Mouse (Mus musculus) hindbrain, embryonic 12.5 days (tissue): ENCODE data around the gene Ksr1. TPM values are rescaled to one million over a fixed set of nuclear protein-coding genes. Genes with fewer than 3 reads are reported as not detected.
"Not testable (repeated sequence)": the region's sequence is repeated elsewhere in the genome, so short reads cannot be mapped to it uniquely, and the experiment has no call there.

Source experiments
- ATAC-seq: fragments of 200-750 bp; cut with Nextera tagmentation; 2 replicates; pipeline ENCODE4 v1.8.0; 2017; ENCODE audit warnings: moderate TSS enrichment; ENCODE audit not compliant: low FRiP score
- H3K27ac ChIP-seq: fragments of 300-500 bp; sonication (generic); 2 replicates; pipeline ENCODE4 v1.5.1; 2016; ENCODE audit warnings: mild to moderate bottlenecking
- H3K27me3 ChIP-seq: fragments of 300-500 bp; sonication (generic); 2 replicates; pipeline ENCODE4 v1.6.1; 2016; ENCODE audit warnings: mild to moderate bottlenecking
- H3K36me3 ChIP-seq: fragments of 300-500 bp; sonication (generic); 2 replicates; pipeline ENCODE4 v1.6.1; 2016; ENCODE audit warnings: mild to moderate bottlenecking
- H3K4me1 ChIP-seq: fragments of 300-500 bp; sonication (generic); 2 replicates; pipeline ENCODE4 v1.6.1; 2016
- H3K4me2 ChIP-seq: fragments of 300-500 bp; sonication (generic); replicated peaks from 2 replicates; pipeline ENCODE4 v1.6.1; 2016; ENCODE audit warnings: mild to moderate bottlenecking
- H3K4me3 ChIP-seq: fragments of 300-500 bp; sonication (generic); 2 replicates; pipeline ENCODE4 v1.5.1; 2016; ENCODE audit warnings: mild to moderate bottlenecking
- H3K9ac ChIP-seq: fragments of 300-500 bp; sonication (generic); 2 replicates; pipeline ENCODE4 v1.6.1; 2016; ENCODE audit warnings: mild to moderate bottlenecking, moderate library complexity
- H3K9me3 ChIP-seq: fragments of 300-500 bp; sonication (generic); replicated peaks from 2 replicates; pipeline ENCODE4 v1.6.1; 2016; ENCODE audit warnings: mild to moderate bottlenecking
- WGBS: fragments of 180-500 bp; shearing (Covaris S2); methylation state at CpG from one replicate; pipeline ENCODE4 v1.1.7; 2016; 5-methylcytosine and 5-hydroxymethylcytosine counted together
- polyA plus RNA-seq: library from polyadenylated mRNA; unstranded; fragments of >200 nt; fragmentation: Nextera tagmentation; extraction: Ambion mirVana; gene quantifications from 2 replicates; pipeline ENCODE4 v1.2.1, GENCODE M21; 2016

Ksr1 gene
- polyA plus RNA-seq, 1 experiment from 2014 or later = 3.5 TPM

DNA sequence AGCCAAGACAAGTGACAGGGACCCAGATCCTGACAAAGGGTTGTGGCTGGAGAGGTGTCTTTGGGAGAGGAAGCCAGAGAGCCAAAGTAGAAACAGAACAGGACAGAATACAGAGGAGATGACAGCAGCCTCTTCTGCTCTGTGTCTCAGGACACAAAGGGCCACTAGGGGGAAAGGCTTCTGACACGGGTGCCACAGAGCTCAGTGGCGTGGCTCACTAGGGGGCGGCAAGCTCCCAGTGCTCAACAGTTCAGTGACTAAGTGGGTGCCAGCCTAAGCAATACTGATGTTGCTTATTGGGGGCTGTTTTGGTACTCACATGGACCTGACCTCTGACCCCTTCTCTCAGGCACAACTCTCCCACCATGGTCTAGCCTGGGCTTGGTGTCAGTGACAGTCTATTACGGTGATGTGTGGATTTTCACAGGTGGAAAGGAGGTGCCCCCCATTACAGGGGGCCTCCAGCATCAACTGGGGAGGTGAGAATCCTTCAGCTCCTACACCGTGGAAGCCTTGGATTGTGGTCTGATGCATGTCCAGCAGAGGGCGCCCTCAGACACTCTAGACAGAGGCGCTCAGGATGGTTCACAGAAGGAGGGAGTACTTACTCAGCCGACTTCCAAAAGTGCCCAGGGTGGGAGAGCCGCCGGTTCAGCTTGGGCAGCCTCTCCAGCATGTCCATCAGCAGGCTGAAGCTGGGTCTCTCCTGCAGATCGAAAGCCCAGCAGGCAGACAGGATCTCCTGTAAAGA is 127.1 kb downstream of the Ksr1 start:
- Histone ChIP-seq H3K36me3 (peaks cover 16% of the 10 kb centered on the region; the same call in 1 of the 2 replicates), H3K9ac (no peak overlapping the region), H3K4me3 (no peak overlapping the region), H3K4me1 (peaks cover 18% of the 10 kb centered on the region), H3K27me3 (no peaks in the 10 kb centered on the region), H3K4me2 (no peak overlapping the region), H3K27ac (no peak overlapping the region), H3K9me3 (no peaks in the 10 kb centered on the region)
- WGBS = 53% methylated on average over 11 of the region's 11 CpGs
- no peak for ATAC-seq

DNA sequence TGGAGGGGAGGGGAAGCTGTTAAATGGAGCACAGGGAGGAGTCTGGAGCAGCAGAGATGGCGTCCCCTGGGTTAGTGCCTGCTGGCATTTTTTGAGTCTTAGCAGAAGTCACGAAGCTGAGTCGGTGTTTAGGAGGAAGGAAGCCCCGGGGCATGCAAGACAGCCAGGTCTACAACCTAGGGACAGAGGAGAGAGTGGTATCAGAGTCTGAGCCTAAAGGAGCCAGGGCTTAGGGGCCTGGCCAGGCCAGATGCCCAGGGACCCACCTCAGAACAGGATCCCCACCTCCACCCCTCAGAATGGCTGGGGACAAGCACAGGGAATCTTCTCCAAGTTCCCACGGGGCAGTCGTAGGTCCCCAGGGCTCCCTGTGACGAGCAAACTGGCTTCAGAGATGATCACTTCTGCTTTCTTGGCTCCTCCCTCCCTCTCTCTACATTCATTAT is 129.0 kb downstream of the Ksr1 start:
- no peak for ATAC-seq
- H3K4me3 ChIP-seq = no peak overlapping the region
- no peak overlapping the region; the same call in 1 of the 2 replicates for H3K9ac ChIP-seq
- H3K36me3 ChIP-seq = peaks cover 16% of the 10 kb centered on the region; the same call in 1 of the 2 replicates
- no peaks in the 10 kb centered on the region for H3K27me3 ChIP-seq
- H3K4me2 ChIP-seq = no peak overlapping the region
- 79% methylated on average over 7 of the region's 7 CpGs for WGBS
- H3K9me3 ChIP-seq = no peaks in the 10 kb centered on the region
- peaks cover 19% of the 10 kb centered on the region for H3K4me1 ChIP-seq
- H3K27ac ChIP-seq = no peak overlapping the region

GRCm38 (mm10) chr11:79016236-79016635 is 130.0 kb downstream of the Ksr1 start:
- 69% methylated on average over 12 of the region's 12 CpGs for WGBS
- no peak overlapping the region for H3K9ac ChIP-seq
- H3K4me3 ChIP-seq = no peak overlapping the region
- H3K36me3 ChIP-seq = peaks cover 15% of the 10 kb centered on the region; the same call in 1 of the 2 replicates
- peaks cover 19% of the 10 kb centered on the region for H3K4me1 ChIP-seq
- H3K4me2 ChIP-seq = no peak overlapping the region
- H3K27ac ChIP-seq = no peak overlapping the region
- no peaks in the 10 kb centered on the region for H3K27me3 ChIP-seq
- no peaks in the 10 kb centered on the region for H3K9me3 ChIP-seq
- no peak for ATAC-seq

- 92% methylated on average over 24 of the region's 24 CpGs for WGBS
- H3K9me3 ChIP-seq = no peaks in the 10 kb centered on the region
- H3K9ac ChIP-seq = no peak overlapping the region
- 0 out of 2 replicates have a peak, but pooled peaks cover 11% of the 10 kb centered on the region for H3K36me3 ChIP-seq
- H3K4me1 ChIP-seq = peaks cover 19% of the 10 kb centered on the region
- no peak overlapping the region for H3K4me2 ChIP-seq
- no peaks in the 10 kb centered on the region for H3K27me3 ChIP-seq
- no peak for ATAC-seq
- no peak overlapping the region for H3K4me3 ChIP-seq
- H3K27ac ChIP-seq = no peak overlapping the region
Observed at GRCm38 (mm10) chr11:79015660-79016215, 130.5 kb downstream of the Ksr1 start.

GRCm38 (mm10) chr11:79014602-79015325 is 131.4 kb downstream of the Ksr1 start:
- H3K27me3 ChIP-seq = no peaks in the 10 kb centered on the region
- no peak overlapping the region for H3K9ac ChIP-seq
- H3K9me3 ChIP-seq = no peaks in the 10 kb centered on the region
- 0 out of 2 replicates have a peak, but pooled peaks cover 6% of the 10 kb centered on the region for H3K36me3 ChIP-seq
- peaks cover 19% of the 10 kb centered on the region for H3K4me1 ChIP-seq
- ATAC-seq = no peak
- H3K27ac ChIP-seq = 0 out of 2 replicates have a peak overlapping the region, but pooled peaks have one; percentile 40
- H3K4me3 ChIP-seq = no peak overlapping the region
- 69% methylated on average over 15 of the region's 15 CpGs for WGBS
- no peak overlapping the region for H3K4me2 ChIP-seq

GRCm38 (mm10) chr11:79013806-79014205 is 132.4 kb downstream of the Ksr1 start:
- no peak overlapping the region for H3K4me3 ChIP-seq
- H3K36me3 ChIP-seq = 0 out of 2 replicates have a peak, but pooled peaks cover 6% of the 10 kb centered on the region
- no peaks in the 10 kb centered on the region for H3K27me3 ChIP-seq
- no peak for ATAC-seq
- WGBS = 59% methylated on average over 9 of the region's 9 CpGs
- no peak overlapping the region for H3K9ac ChIP-seq
- H3K4me1 ChIP-seq = peaks cover 19% of the 10 kb centered on the region
- no peaks in the 10 kb centered on the region for H3K9me3 ChIP-seq
- H3K4me2 ChIP-seq = no peak overlapping the region
- no peak overlapping the region for H3K27ac ChIP-seq

DNA sequence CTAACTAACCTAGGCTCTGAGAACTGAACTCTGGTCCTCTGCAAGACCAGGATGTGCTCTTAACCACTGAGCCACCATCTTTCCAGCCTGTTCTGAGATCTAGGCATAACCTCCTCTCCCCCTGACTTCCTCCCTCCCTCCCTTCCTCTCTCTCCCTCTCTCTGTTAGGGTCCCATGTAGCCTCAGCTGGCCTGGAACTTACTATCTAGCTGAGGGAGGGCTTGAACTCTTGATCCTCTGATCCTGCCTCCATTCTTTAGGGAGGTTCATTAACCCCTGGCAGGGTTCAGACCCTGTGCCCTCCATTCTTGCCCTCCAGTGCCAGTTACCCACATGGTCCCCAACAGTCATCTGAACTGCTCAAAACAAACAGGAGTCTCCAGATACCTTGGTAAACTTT is 133.2 kb downstream of the Ksr1 start:
- no peak overlapping the region for H3K9ac ChIP-seq
- no peak for ATAC-seq
- no peak overlapping the region for H3K4me3 ChIP-seq
- 0 out of 2 replicates have a peak, but pooled peaks cover 6% of the 10 kb centered on the region for H3K36me3 ChIP-seq
- peaks cover 19% of the 10 kb centered on the region for H3K4me1 ChIP-seq
- H3K27me3 ChIP-seq = no peaks in the 10 kb centered on the region
- no peak overlapping the region for H3K4me2 ChIP-seq
- no peak overlapping the region for H3K27ac ChIP-seq
- H3K9me3 ChIP-seq = no peaks in the 10 kb centered on the region

DNA sequence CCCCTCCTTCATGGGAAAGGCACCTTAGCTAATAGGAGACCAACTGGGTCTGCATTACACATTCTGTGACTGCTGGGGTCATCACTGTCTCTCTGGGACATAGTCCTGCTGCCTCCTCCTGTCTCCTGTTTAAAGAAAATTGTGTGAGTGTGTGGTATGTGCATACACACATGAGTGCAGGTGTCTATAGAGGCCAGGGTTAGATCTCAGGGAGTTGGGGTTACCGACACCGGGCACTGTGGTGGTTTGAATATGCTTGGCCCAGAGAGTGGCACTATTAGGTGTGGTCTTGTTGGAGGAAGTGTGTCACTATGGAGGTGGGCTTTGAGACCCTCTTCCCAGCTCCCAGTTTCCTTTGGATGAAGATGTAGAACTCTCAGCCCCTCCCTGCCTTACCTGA is 133.7 kb downstream of the Ksr1 start:
- no peaks in the 10 kb centered on the region for H3K27me3 ChIP-seq
- 97% methylated on average over 2 of the region's 2 CpGs for WGBS

GRCm38 (mm10) chr11:79008891-79009290 is 137.3 kb downstream of the Ksr1 start:
- no peaks in the 10 kb centered on the region for H3K36me3 ChIP-seq
- no peak overlapping the region for H3K4me3 ChIP-seq
- peaks cover 4% of the 10 kb centered on the region for H3K4me1 ChIP-seq
- WGBS = 82% methylated on average over 7 of the region's 7 CpGs
- H3K4me2 ChIP-seq = no peak overlapping the region
- no peaks in the 10 kb centered on the region for H3K27me3 ChIP-seq
- H3K9me3 ChIP-seq = no peaks in the 10 kb centered on the region
- H3K9ac ChIP-seq = no peak overlapping the region
- H3K27ac ChIP-seq = no peak overlapping the region
- ATAC-seq = no peak

More for the DNA sequence above, 133.7 kb downstream of the Ksr1 start:
- no peaks in the 10 kb centered on the region for H3K9me3 ChIP-seq
- H3K4me3 ChIP-seq = no peak overlapping the region
- no peak overlapping the region for H3K4me2 ChIP-seq
- H3K27ac ChIP-seq = no peak overlapping the region
- peaks cover 19% of the 10 kb centered on the region for H3K4me1 ChIP-seq
- ATAC-seq = no peak
- H3K36me3 ChIP-seq = 0 out of 2 replicates have a peak, but pooled peaks cover 6% of the 10 kb centered on the region
- no peak overlapping the region for H3K9ac ChIP-seq

DNA sequence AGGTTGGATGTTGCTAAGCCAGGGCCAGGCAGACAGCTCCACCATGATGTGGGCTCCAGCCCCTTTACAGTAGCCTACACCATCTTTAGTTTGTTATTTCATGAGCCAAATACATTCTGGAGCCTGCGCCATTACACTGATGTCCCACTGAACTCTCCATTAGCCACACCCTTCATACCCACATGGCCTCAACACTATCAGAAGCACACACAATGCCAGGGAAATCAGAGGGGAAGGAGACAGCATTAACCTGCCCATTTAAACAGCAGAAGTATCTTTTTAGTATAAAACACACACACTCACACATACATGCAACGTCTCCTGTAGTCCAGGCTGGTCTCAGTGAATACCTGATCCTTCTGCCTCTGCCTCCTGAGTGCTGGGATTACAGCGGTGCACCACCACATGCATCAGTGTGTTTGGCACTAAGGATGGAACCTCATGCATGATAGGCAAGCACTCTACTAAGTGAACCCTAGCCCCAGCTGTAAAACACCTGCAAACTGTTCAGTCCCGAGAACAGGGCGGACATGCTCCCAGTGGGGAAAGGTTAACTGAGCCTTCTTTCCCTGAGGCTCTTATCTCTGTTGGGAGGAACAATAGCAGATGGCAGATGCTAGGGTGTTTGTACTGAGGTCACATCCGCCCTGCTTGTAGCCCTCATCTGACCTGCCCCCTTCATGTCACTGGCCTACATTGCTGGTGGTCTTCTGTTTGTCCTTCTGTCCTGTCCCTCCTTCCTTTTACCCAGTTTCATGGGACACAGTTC is 138.0 kb downstream of the Ksr1 start:
- Histone ChIP-seq H3K9me3 (no peaks in the 10 kb centered on the region), H3K36me3 (no peaks in the 10 kb centered on the region), H3K27me3 (no peaks in the 10 kb centered on the region), H3K27ac (no peak overlapping the region), H3K4me3 (no peak overlapping the region), H3K9ac (no peak overlapping the region), H3K4me2 (no peak overlapping the region), H3K4me1 (no peaks in the 10 kb centered on the region)
- 69% methylated on average over 6 of the region's 6 CpGs for WGBS
- no peak for ATAC-seq

GRCm38 (mm10) chr11:79007356-79007755 is 138.9 kb downstream of the Ksr1 start:
- H3K27me3 ChIP-seq, H3K36me3 ChIP-seq, H3K4me3 ChIP-seq, ATAC-seq, H3K4me2 ChIP-seq, H3K9ac ChIP-seq, H3K4me1 ChIP-seq, H3K27ac ChIP-seq, H3K9me3 ChIP-seq: not testable (repeated sequence)
- WGBS = 78% methylated on average over 3 of the region's 3 CpGs

- WGBS = 79% methylated on average over 5 of the region's 5 CpGs
- H3K4me1 ChIP-seq = peaks cover 4% of the 10 kb centered on the region; the same call in 1 of the 2 replicates
- H3K9ac ChIP-seq = no peak overlapping the region
- no peaks in the 10 kb centered on the region for H3K9me3 ChIP-seq
- H3K27ac ChIP-seq = no peak overlapping the region
- H3K27me3 ChIP-seq = no peaks in the 10 kb centered on the region
- no peaks in the 10 kb centered on the region for H3K36me3 ChIP-seq
- H3K4me2 ChIP-seq = no peak overlapping the region
- no peak for ATAC-seq
- H3K4me3 ChIP-seq = no peak overlapping the region
Observed at GRCm38 (mm10) chr11:79006417-79006816, 139.8 kb downstream of the Ksr1 start.
